Mouse (Mus musculus): ENCODE measurements around the gene Cdca5.
"Not testable (repeated sequence)": the region's sequence is repeated elsewhere in the genome, so short reads cannot be mapped to it uniquely, and the experiment has no call there.

Gene Cdca5

DNA sequence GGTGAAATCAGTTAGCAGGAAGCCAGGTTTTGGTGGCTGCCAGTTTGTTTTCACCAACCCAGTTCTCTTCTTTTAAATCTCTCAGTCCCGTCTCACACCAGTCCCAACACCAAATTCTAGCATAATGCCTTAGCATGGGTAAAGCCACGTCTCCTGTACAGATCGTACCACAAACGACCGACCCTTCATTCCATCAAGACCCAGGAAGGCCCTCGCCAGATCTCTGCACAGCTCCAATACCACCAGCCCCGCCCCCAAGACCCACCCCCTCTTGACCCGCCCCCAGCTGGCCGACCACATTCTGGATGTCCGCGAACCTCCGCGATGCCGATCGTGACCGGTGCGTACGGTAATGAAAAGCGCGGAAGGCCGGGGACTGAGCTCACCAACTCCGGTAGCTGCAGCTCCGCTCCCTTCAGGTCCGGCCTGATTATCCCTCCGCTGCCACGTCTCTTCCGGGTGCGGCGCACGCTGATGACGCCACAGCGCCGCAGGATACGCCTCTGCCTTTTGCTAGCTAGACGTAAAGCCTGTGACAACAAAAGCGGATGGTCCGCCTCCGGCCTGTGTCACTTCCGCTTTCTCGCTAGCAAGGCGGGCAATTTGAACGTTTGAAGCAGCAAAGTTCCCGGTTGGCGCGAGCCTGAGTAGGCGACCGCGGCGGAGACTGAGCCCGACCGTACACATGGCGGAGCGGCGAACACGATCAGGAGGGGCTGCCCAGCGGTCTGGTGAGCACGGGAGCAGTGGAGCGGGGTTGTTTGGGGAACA lies at the start of gene Cdca5, which contains the start of gene Zfpl1:
Gene Cdca5 (plus strand): TSS at position 506 of the 771 bp plus-strand sequence.
Gene Zfpl1 (minus strand): TSS at position 479 of the 771 bp plus-strand sequence.
- DNase-seq: peak; percentile 98 to 99

DNA sequence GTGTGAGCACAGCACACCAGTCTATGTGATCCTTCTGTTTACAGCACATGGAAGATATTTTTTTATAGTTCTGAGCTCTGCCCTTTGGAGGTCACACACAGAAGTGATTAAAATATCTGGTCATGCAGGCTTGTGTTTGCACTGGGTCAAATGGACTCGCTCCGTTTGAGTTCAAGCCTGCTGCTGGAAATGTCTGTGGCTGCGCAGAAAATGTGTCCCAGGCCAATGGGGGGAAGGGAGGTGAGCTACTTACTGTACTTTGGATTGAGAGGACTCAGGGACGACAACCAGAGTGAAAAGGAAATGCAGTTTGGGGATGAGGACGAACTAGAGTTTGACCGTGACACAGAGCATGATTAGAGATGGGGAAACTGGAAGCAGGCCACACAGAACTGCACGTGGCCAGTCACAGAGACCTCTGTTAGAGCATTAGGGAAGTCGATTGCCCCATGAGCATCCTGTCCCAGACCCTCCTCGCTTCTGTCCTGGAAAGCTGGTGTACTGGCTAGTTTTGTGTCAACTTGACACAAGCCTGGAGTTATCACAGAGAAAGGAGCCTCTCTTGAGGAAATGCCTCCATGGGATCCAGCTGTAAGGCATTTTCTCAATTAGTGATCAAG lies 48.7 kb upstream of the Cdca5 start:
- no peak for DNase-seq

DNA sequence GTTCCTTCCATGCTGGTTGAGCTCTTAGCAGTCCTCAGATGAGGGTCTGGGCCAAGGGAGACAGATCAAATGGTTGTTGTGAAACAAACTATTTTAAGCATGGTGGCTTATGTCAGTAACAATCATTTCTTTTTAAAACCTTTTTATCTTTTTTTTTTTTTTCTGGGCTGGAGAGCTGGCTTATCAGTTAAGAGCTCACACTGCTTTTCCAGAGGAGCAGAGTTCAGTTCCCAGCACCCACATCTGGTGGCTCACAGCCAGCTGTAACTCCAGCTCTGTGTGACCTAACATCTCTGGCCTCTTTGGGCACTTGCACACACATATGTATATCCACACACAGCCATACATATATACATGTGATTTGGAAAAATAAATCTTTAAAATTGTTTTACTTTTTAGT lies 47.1 kb upstream of the Cdca5 start:
- no peak for DNase-seq

DNA sequence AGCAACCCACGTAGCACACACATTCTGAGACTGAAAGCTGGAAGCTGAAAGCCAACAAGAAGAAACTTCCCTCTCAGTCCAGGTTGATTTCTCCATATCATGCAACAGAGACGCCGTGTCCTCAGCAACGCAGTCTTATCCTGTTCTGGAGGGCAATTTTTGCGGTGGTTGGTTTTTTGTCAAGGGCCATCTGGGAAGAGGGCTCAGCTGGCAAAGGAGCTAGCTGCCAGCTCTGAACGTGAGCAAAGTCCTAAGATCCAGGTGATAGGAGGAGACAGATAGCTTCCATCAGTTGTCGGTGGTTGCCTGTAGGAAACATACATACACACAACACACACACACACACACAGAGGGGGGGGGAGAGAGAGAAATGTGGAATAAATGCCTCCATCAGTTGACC lies 46.5 kb upstream of the Cdca5 start:
- DNase-seq: no peak

DNA sequence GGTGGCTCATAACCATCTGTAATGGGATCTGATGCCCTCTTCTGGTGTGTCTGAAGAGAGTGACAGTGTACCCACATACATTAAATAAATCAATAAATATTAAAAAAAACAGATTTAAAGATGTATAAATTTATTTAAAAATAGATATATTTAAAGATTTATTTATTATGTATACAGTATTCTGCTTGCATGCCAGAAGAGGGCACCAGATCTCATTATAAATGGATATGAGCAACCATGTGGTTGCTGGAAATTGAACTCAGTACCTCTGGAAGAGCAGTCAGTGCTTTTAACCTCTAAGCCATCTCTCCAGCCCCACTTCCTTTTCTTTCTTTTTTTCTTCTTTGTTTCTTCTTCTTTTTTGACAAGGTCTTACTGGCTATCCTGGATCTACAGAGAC lies 44.8 kb upstream of the Cdca5 start:
- no peak for DNase-seq

DNA sequence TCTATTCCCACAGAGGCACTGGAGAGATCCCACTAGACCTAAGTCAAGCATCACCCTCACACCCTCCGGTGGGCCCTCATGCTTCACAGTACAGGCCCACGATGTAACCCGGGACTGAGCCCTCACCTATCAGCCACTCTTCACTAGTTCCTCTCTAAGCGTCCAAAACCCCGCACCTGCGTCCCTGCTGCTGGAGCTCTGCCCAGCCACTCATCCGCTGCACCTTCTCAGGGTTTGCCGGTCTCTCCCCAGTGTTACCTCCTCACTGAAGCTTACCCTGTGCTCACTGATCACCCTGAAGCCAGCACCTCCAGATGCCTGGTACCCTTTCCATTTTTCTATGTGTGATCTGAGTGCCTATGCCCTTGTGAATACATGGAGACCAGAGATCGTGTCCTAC lies 42.5 kb upstream of the Cdca5 start:
- no peak for DNase-seq

DNA sequence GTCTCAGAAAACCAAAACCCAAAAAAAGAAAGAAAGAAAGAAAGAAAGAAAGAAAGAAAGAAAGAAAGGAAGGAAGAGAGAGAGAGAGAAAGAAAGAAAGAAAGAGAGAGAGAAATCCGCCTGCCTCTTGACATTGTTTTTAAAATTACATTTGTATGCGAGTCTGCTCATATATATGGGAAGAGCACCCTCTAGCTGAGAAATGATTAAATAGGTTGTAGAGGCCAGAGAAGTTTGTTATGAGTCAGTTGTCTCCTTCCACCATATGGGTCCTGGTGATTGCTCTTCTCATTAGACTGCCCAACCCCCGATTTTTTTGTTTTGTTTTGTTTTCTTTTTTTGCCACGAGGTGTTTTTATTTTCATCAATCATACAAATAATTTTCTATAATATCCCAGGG lies 40.7 kb upstream of the Cdca5 start:
- not testable (repeated sequence) for DNase-seq

DNA sequence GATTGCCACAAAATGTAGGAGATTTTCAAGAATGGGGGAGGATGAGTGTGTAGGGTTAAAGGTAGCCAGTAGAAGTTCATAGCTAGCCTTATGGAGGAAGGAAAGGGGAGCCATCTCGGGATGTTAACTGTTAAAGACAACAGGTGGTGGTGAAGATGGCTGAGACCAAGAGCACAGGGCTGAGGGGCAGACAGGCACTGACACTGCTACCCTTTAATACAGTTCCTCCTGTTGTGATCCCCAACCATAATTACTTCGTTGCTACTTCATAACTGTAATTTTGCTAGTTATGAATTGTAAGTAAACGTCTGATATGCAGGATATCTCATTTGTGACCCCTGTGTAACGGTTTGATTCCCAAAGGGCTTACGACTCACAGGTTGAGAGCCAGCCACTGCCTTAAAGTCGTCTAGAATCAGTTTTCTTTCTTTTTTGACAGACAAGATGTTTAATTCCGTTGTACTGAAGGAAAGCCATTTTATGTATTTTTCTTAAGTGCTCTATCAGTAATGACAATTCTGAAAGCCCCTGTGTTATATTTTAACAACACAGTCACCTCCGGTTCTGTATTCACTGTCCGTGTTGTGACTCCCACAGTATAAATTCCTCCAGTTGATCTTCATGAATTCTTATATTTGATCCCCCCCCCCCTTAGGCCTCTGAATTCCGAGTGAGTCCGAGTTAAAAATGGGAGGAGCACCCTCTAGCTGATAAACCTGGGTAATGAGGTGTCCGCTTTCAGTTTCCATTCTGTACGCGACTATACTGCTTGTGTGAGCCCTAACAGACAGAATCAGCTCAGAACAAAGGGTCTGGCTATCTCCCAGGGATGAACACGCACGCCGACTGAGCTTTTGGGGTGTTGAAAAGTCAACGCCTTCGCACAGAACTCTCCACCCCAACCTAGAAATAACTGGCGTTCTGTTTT lies 39.2 kb upstream of the Cdca5 start:
- peak in 1 of 2 experiments; percentile 4 for DNase-seq

DNA sequence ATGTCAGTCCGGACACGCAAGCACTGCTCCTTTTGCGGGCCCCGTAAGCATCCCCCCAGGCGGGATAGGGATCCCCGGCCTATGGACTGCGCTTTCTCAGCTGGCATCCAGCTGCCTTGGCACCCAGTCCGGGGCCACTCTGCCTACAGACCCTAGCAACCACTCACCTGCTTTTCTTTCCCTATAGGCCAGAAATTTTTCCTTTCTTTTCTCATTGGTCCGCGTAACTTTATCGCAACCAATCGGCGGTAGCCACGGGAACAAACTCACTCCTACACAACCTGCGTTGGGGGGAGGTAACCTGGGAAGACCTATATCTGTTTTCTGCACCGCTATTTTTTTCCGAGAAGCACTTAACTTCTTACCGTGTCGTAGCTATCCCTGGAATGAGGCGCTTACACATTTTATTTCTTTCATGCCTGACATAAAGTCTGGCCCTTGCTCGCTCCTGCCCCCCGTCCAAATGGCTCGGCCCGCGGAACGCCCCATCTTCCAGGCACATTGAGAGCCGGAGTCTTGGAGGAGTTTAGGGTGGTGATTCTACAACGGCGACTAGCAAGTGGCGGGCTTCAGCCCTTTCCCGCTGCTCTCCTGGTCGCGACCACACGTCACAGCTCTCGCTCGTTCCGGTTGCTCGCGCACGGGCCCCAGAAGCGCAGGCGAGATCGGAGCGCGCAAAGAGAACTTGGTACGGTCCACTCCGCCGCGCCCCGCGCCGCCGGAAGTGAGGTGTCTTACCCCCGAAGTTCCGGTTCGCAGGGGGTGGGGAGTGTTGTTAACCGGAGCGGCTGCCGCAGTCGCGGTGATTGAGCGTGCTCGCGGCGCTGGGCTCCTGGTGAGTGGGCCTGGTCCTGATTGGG lies 38.3 kb upstream of the Cdca5 start, which contains the start of gene Syvn1:
Gene Syvn1 (plus strand): TSS at position 283 of the 860 bp plus-strand sequence.
- peak; percentile 89 to 91 for DNase-seq

DNA sequence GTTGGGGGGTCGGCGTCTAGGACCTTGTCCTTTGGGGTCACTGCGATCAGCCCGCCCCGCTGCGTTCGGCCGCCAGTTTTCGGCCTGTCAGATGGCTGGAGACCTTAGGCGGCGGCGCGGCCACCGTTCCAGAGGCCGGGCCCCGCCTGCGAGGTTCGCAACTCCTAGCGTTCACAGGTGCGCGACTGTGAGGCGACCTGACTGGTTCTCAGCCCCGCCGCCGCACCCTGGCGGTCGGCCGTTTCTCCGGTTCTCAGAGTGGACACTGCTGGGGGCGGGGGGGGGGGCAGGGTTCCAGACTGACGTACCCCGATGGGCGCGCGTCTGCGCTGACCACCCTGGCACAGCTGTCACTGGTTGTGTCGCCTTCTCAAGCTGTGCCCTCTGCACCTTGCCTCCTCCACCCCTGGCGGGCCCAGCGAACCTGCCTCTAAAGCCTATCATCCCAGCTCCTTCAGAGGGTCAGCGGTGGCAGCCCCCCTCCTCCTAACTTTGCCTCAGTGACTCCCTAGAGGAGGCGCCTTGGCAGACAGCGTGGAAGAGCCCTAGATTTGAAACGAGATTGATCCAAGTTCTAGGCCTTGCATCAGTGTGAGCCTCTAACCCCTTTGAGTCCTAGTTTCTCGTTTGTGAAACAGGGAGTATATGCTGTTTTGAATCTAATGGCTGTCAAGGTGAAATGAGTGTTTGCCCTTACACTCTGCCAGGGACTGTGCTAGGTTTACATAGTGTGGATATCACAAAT lies 37.5 kb upstream of the Cdca5 start:
- DNase-seq: peak in 1 of 2 experiments; percentile 20

DNA sequence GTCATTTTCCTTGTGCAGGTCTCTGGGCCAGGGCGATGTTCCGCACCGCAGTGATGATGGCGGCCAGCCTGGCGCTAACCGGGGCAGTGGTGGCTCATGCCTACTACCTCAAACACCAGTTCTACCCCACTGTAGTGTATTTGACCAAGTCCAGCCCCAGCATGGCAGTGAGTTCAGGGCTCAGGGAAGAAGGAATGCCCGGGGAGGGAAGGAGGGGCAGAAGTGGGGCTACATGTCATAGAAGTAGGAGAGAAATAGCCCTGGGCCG lies 37.0 kb upstream of the Cdca5 start:
- DNase-seq: peak in 1 of 2 experiments; percentile 10

DNA sequence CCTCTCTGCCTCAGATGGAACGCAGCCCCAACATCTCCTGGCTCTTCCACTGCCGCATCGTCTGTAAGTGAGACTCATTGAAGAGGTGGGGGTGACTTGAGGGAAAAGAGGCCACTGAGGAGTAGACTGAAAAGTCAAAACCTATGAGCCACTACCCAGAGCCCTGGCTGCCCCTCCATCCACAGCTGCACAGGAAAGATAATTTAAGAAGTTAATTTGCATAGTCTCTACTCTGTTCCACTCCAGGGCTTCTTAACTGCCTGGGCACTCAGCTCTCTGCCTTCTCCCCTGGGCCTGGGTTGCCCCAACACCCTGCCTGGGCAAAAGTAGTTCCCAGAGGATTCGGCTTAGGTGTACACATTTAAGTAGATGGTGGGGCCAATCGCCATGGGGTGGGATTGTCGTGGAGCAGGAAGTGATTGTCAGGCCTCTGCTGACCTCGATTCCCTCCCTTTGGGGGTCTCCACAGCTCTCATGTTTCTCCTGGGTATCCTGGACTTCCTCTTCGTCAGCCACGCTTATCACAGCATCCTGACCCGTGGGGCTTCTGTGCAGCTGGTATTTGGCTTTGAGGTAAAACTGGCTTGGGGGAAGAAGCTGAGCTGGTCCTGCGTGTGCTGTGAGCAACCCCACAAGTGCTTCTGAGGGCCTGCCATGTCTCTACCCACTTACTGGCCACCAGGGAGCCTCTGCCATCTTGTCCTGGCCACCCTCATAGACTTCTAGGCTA lies 35.9 kb upstream of the Cdca5 start:
- peak in 1 of 2 experiments; percentile 6 for DNase-seq

DNA sequence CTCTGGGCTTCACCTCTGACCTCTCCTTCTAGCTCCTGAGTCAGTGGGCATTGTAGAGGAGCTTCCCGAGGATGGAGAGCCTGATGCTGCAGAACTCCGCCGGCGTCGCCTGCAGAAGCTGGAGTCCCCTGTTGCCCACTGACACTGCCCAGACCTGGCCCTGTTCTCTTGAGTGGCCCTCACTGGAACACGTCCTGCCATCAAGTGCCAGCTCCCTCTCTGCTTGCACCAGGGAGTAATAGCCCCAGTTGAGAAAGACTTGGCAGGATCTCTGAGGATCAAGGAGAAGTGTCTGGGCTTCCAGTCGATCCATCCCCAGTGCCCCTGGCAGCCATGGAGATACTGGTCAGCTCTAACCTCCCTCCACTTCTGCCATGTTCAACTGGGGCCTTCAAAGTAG lies 32.3 kb upstream of the Cdca5 start:
- peak in 1 of 2 experiments; percentile 4 for DNase-seq

DNA sequence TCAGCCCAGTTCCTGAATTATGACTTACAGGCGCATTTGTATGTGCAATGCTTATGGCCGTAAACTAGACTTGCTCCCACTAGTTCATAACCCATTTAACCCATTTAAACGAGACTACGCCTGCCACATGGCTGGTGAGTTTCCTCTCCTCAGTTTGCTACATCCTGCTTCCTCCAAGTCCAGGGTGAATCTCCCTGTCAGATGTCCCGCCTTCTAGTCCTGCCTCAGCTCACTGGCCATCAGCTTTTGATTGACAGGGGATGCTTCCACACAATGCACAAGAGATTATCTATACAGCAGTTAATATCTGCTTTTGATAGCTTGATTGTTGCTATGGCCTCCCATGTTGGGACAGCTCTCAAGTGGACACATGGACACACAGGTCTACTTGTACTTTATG lies 30.5 kb upstream of the Cdca5 start:
- peak in 1 of 2 experiments; percentile 3 for DNase-seq

DNA sequence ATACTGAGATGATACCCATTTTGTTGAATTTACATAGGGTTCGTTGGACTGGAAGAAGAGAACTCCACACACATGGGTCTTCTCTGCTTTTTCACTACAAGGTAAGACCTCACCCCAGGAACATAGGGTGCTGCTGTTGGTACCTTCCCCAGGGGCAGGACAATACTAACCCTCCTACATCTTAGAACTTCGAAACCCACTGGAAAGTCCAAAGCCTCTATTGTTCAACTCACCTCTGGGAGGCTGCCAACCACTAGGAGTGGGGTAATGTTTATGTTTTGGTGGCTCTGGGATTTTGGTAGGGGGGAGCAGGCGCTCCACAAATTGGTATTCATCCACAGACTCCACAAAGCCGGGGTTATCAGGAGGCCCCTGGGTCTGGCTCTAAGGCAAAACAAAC lies 28.1 kb upstream of the Cdca5 start:
- no peak for DNase-seq

DNA sequence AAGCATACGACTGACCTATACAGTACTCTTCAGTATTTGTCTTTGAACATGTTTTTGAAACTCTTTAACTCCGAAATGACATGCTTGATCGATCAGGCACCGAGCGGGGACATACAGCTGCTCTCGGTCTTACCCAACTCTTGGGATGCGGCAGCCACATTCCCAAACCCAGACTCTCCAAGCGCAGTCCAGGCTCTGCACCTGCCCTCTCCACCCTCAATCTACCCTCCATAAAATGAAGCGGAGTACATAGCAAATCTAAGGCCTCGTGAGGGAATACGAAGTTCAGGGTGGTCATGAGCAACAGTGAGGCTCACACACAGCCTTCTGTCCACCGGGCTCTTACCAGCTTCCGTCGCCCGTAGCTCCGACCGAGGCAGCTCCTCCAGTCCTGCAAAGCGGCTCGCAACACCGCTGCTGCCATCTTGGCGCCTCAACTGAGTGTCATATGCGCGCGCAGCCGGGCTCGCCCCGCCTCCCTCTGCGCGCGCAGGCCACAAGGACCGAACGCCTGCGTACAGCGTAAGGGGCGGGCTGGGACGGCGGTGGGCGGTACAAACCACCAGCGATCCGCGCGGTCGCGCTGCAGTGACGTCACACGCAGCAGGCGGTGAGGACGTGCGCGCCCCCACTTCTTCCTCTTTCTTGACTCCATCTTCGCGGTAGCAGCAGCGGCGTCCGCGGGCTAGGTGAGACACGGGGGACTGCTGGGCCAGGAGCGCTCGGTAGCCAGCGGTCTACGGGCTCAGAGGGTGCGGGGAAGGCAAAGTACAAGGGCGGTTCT lies 27.3 kb upstream of the Cdca5 start, which contains the start of the genes Mrpl49 and Fau:
Gene Mrpl49 (minus strand): TSS at position 473 of the 784 bp plus-strand sequence.
Gene Fau (plus strand): TSS at position 532 of the 784 bp plus-strand sequence.
- DNase-seq: peak; percentile 98 to 99

DNA sequence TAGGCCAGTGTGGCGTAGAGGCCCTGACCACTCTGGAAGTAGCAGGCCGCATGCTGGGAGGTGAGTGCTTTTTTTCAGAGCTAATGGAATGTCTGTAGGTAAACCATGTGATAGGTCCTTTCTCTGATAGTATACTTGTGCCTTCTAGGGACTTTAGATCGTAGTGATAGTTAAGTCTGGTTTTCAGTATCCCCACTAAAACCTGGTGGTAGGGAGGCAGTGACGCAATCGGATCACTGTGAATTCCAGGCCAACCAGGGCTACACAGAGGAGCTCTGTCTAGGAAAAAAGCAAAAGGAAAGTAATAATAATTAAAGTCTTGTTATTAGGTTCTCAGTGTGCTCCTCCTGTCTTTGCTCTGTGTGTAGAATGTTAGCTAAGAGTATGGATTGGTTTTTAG lies 26.3 kb upstream of the Cdca5 start:
- DNase-seq: no peak

DNA sequence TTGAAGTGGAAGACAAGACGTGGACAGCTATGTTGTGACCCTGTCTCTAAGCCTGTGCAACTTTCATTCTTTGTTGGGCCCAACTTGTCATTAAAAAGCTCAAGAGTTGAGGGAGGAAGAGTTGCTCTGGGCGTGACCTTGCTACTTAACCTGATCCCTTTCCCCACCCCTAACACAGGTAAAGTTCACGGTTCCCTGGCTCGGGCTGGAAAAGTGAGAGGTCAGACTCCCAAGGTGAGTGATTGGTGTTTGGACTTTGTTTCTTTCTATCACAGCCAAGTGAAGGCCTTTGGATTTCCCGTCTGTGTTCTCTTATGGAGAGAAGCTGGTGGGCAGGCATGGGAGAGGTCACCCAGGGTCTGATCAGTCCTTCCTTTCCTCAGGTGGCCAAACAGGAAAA lies 25.8 kb upstream of the Cdca5 start:
- DNase-seq: no peak

DNA sequence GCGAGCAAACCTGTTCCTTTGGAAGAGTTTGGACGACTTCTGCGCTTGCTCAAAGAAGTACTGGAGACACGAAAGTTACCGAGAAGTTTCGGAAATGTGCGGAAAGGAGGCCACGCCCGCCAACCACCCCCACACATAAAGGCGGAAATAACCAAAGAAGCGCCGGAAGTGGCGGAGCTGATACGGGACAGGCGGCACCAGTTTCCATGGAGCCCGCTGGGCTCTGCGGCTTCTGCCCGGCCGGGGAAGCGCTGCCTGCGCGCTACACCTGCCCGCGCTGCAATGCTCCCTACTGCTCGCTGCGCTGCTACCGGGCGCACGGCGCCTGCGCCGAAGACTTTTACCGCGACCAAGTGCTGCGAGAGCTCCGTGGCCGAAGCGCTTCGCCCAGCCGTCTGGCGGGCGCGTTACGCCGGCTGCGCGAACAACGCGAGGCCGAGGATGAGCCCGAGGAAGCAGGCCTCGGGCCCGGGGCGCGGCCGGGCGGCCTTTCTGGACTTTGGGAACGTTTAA lies 23.7 kb upstream of the Cdca5 start, which contains the start of gene Znhit2:
Gene Znhit2 (plus strand): TSS at position 172 of the 513 bp plus-strand sequence.
- peak; percentile 89 to 92 for DNase-seq

All from cerebellum, postnatal 36 days (tissue).